Mouse (Mus musculus) bone marrow, adult 2 months (tissue): ENCODE data around the gene Zfp688.

Experiments
- CTCF ChIP-seq: fragments of 200-500 bp; IDR thresholded peaks from 2 replicates; pipeline ENCODE4 v1.5.1; 2011; ENCODE audit warnings: low read length, control low read depth; ENCODE audit not compliant: control insufficient read depth, insufficient read depth
- POLR2A ChIP-seq: fragments of 200-500 bp; IDR thresholded peaks from 2 replicates; pipeline ENCODE4 v1.6.1; 2011; ENCODE audit warnings: low read depth, mild to moderate bottlenecking, control low read depth, low read length, borderline replicate concordance; ENCODE audit not compliant: control insufficient read depth

DNA sequence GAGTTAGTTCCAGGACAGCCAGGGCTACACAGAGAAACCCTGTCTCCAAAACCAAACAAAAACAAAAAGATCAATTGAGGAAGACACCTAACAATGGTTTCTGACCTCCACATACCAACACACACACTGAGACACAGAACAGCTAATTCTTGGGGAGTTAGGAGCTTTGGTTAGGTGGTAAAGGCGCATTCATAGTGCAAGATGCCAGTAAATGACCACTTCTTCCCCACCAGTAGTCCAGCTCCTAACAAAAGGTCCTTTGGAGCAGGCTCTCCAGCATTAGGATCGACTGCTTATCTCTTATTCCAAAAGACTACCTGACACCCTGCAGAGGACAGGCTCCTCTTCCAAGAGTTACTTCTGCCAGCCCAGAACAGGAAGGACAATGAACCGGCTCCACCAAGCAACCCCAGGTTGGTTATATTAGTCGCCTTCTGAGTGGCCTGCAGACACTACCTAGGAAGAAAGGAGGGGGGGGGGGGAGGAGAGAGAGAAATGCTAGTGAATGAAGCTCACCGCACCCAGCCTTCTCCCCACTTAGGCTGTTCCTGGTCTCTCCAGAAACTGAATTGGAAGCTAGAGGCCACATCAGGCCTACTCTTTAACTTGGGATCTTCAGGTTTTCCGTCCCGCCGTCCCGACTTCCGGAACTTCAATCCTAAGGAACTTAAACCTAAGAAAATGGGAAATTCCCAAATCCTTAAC lies 48.3 kb upstream of the Zfp688 start:
- TF ChIP-seq CTCF (no peak), POLR2A (no peak)
